Mouse (Mus musculus) urinary bladder, postnatal 0 days (tissue): Measurements from ENCODE around the gene Rere. TPM values are rescaled to one million over a fixed set of nuclear protein-coding genes. Genes with fewer than 3 reads are reported as not detected.

Source experiments
- polyA plus RNA-seq: library from polyadenylated mRNA; unstranded; fragments of >200 nt; fragmentation: Nextera tagmentation; extraction: Ambion mirVana; gene quantifications from 2 replicates; pipeline ENCODE4 v1.2.1, GENCODE M21; 2015

Rere gene
- 17.8 and 18.3 TPM in 2 replicates for polyA plus RNA-seq

GRCm38 (mm10) chr4:150281018-150281761 is at the start of gene Rere:
Gene Rere (plus strand): TSS chr4:150281646.

DNA sequence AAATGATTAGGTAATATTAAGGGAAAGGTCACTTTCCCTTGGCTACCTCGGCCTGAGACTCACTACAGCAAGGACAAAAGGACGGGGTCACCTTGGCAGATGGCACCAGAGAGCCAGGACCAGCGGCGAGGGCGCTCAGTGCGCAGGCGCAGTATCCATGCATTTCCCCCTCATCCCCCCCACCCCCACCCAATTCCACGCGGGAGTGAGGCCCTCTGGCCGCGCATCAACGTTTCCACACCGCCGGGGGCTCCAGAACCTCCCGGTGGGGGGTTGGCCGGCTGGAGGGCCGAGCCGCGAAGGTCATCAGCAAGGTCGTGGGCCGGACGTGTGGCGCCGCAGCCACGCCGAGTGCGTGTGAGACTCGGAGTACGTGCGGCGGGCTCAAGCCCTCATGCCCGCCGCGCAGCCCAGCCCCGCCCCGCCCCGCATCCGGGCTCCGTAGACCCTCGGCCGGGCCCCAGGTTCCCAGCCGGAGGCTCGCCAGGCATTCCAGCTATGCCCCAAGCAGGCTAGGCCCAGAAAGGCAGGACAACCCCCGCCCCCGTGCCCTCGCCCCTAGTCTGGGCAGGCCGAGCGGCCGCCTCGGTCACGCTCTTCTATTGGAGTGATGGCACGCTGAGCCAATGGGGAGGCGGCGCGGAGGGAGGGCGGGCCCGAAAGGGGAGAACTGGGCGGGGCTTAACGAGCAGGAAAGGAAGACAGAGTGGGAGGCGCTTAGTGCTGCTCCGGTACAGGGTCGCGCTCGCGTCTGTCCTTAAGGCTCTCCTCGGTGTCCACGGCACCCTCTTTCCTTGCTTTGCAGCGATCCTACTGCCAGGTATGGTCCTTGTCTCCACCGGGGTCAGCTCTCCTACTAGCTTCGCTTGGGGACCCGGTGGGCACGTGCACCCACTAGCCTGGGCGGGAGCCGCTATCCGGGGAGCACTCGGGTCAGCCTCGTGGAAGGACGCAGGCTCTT is 44.6 kb upstream of the Rere start, which contains the start of gene Eno1:
TSS of gene Eno1 (plus strand) at position 201 of the 961 bp plus-strand sequence.

DNA sequence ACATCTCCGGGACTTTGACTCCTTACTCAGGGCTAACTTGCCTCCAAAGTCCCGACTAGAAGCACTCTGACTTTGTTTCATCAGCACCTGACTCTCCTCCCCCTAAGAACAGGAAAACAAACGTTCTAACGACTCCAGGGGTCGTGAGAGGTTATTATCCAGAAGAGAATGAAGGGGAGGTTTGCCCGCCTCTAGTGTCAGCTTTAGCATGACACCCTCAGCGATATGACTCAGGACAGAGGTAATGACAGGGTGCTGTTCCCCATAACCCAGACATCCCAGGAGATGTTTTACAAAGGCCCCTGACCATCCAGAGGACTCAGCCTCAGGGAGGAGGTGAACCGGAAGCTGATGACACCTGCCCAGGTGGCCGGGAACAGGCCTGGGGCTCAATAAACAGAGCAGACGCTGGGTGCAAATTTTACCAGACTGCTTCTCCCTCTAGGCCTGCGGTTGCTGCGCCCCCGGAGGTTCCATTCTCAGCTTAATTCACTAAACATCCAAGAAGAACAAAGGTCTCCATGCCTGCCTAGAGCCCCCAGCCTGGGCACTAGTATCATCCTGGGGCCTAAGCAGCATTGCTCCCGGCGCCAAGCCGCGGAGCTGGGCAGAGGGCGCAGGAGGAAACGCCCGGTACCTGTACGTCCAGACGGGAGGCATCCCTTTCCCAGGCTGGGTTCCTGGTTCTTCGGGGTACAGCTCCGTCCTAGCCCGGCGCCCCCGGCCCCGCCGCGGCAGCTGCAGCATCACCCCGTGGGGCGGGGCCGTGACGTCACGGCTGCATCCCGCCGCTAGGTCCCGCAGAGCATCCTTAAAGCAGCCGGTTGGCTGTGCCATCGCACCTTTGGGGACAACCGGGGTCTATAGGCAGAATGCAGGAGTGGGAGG is 370.2 kb downstream of the Rere start, which contains the start of gene Slc45a1:
TSS of gene Slc45a1 (minus strand) at position 785 of the 888 bp plus-strand sequence.

Other genes with a start within 250 kb of the Rere start
- gene Gpr157, start 194.3 kb upstream of the Rere start, polyA plus RNA-seq = 0.42 and 0.67 TPM in 2 replicates
- 0.23 and 0.54 TPM in 2 replicates for gene Slc2a5, start 162.4 kb upstream of the Rere start, polyA plus RNA-seq
- not detected in 2 replicates for gene Slc2a7, start 132.7 kb upstream of the Rere start, polyA plus RNA-seq
- 0.36 and 3.3 TPM in 2 replicates for gene Car6, start 80.3 kb upstream of the Rere start, polyA plus RNA-seq
- gene Eno1, start 44.9 kb upstream of the Rere start, polyA plus RNA-seq = 1,194 and 1,254 TPM in 2 replicates